In genomic region chr6:31938216-31938814, GRCm38 (mm10) we compare ENCODE assay signal across 8 mouse cellular contexts.
A peak's percentile ranks its signal among the peaks of the same experiment; 100 is the strongest.
DNase-seq lines count a peak whose midpoint lies in the region; ATAC-seq and TF ChIP-seq lines count a peak whose summit lies in the region.

No protein-coding gene starts in this region.

- H3K4me1 ChIP-seq in hindbrain, postnatal 0 days (ENCODE audit: insufficient read depth, low read length), result 0 out of 2 replicates have a peak, but pooled peaks cover 2% of the 10 kb centered on the region
- peaks cover 11% of the 10 kb centered on the region for H3K4me1 ChIP-seq in megakaryocyte, embryonic 14.5 days

- peak; percentile 91 for TF ChIP-seq CTCF in hindbrain, postnatal 0 days (IDR thresholded peaks at IDR 0.05; ENCODE audit: low read depth)
- peak; percentile 70 for TF ChIP-seq CTCF in left cerebral cortex, adult 2 months (IDR thresholded peaks at IDR 0.05)

- no peaks in the 10 kb centered on the region for H3K36me3 ChIP-seq in hindbrain, postnatal 0 days (ENCODE audit: insufficient read depth, low read length)
- no peaks in the 10 kb centered on the region for H3K36me3 ChIP-seq in megakaryocyte, embryonic 14.5 days (replicated peaks; ENCODE audit: low read length)

- peak; percentile 85 for ATAC-seq in hindbrain, postnatal 0 days

- intact Hi-C loops in left cerebral cortex, adult 2 months (cut with DNase I), result loop anchor here (1.0 to 5.0 kb wide), 4 partner anchors 244 to 653 kb away; no protein-coding TSS in a partner anchor

- H3K27ac ChIP-seq in hindbrain, postnatal 0 days, result no peak overlapping the region
- peak overlapping the region; percentile 67; the same call in 1 of the 2 replicates for H3K27ac ChIP-seq in left cerebral cortex, adult 2 months

- H3K4me2 ChIP-seq in hindbrain, postnatal 0 days (ENCODE audit: low read depth, low read length), result peak overlapping the region; percentile 60

- no peaks in the 10 kb centered on the region for H3K9me3 ChIP-seq in hindbrain, postnatal 0 days (ENCODE audit: low read length)
- no peaks in the 10 kb centered on the region for H3K9me3 ChIP-seq in megakaryocyte, embryonic 14.5 days

- H3K4me3 ChIP-seq in hindbrain, postnatal 0 days (ENCODE audit: low read length), result peak overlapping the region; percentile 31
- H3K4me3 ChIP-seq in left cerebral cortex, adult 2 months, result peak overlapping the region; percentile 56
- H3K4me3 ChIP-seq in megakaryocyte, embryonic 14.5 days (replicated peaks), result peak overlapping the region; percentile 86

- H3K9ac ChIP-seq in hindbrain, postnatal 0 days (replicated peaks; ENCODE audit: low read length), result no peak overlapping the region; the same call in 1 of the 2 replicates

- WGBS in hindbrain, postnatal 0 days, result 5% methylated on average over 20 of the region's 20 CpGs

- DNase-seq in R1 (ENCODE audit: low read depth, low spot score), result peak; percentile 92
- DNase-seq in cerebellum, postnatal 10 days, result peak; percentile 95 to 98
- peak; percentile 91 to 92 for DNase-seq in frontal cortex, postnatal 36 days (ENCODE audit: low spot score in 2 of 2)
- DNase-seq in hindbrain, postnatal 0 days (ENCODE audit: low spot score), result peak; percentile 95
- DNase-seq in left cerebral cortex, adult 2 months (ENCODE audit: extremely low spot score in 1 of 2, low spot score in 2 of 2), result peak; percentile 86 to 92
- peak; percentile 94 for DNase-seq in right cerebral cortex, postnatal 14 days
- DNase-seq in urinary bladder, postnatal 25 days (ENCODE audit: low spot score), result peak; percentile 77

- no peaks in the 10 kb centered on the region for H3K27me3 ChIP-seq in hindbrain, postnatal 0 days (ENCODE audit: insufficient read depth, low read length)
- peaks cover 34% of the 10 kb centered on the region for H3K27me3 ChIP-seq in megakaryocyte, embryonic 14.5 days (replicated peaks)

Comparison
In these comparisons a context has a peak if more than half of its experiments do, and no peak if none do; other contexts are left out.
1. H3K4me3 ChIP-seq: peak in every context shown above with its lines; median percentile 86 in megakaryocyte, embryonic 14.5 days; 56 in left cerebral cortex, adult 2 months; 31 in hindbrain, postnatal 0 days.